Mouse (Mus musculus): ENCODE data around the gene Hmgb1. TPM values are rescaled to one million over a fixed set of nuclear protein-coding genes. Genes with fewer than 3 reads are reported as not detected.

The Hmgb1 gene
- total RNA-seq, 4 experiments from 2014 or later: 77.8 to 97.3 (median 89.0) TPM

GRCm38 (mm10) chr5:149104096-149104725 is 80.1 kb downstream of the Hmgb1 start:
- no peak for DNase-seq (ENCODE audit: low spot score)

- no peak for DNase-seq (ENCODE audit: low spot score)
Measured at GRCm38 (mm10) chr5:149101869-149102268, 82.4 kb downstream of the Hmgb1 start.

GRCm38 (mm10) chr5:149100091-149100490 is 84.2 kb downstream of the Hmgb1 start:
- DNase-seq (ENCODE audit: low spot score): no peak

- DNase-seq (ENCODE audit: low spot score): no peak
Measured at GRCm38 (mm10) chr5:149099009-149099408, 85.3 kb downstream of the Hmgb1 start.

GRCm38 (mm10) chr5:149097841-149098240 is 86.4 kb downstream of the Hmgb1 start:
- no peak for DNase-seq (ENCODE audit: low spot score)

GRCm38 (mm10) chr5:149096284-149096683 is 88.0 kb downstream of the Hmgb1 start:
- DNase-seq (ENCODE audit: low spot score): no peak

GRCm38 (mm10) chr5:149092926-149093325 is 91.4 kb downstream of the Hmgb1 start:
- DNase-seq (ENCODE audit: low spot score): no peak

GRCm38 (mm10) chr5:149092526-149092925 is 91.8 kb downstream of the Hmgb1 start:
- DNase-seq (ENCODE audit: low spot score): no peak

GRCm38 (mm10) chr5:149091256-149091655 is 93.0 kb downstream of the Hmgb1 start:
- DNase-seq (ENCODE audit: low spot score): no peak

GRCm38 (mm10) chr5:149089860-149090259 is 94.4 kb downstream of the Hmgb1 start:
- DNase-seq (ENCODE audit: low spot score): no peak

GRCm38 (mm10) chr5:149089456-149089855 is 94.8 kb downstream of the Hmgb1 start:
- no peak for DNase-seq (ENCODE audit: low spot score)

- DNase-seq (ENCODE audit: low spot score): no peak
Measured at GRCm38 (mm10) chr5:149088891-149089290, 95.4 kb downstream of the Hmgb1 start.

GRCm38 (mm10) chr5:149088149-149088548 is 96.1 kb downstream of the Hmgb1 start:
- no peak for DNase-seq (ENCODE audit: low spot score)

GRCm38 (mm10) chr5:149086382-149087244 is 97.7 kb downstream of the Hmgb1 start:
- DNase-seq (ENCODE audit: low spot score): no peak

- DNase-seq (ENCODE audit: low spot score): no peak
Measured at GRCm38 (mm10) chr5:149080466-149080865, 103.8 kb downstream of the Hmgb1 start.

- DNase-seq (ENCODE audit: low spot score): no peak
Measured at GRCm38 (mm10) chr5:149079758-149080150, 104.5 kb downstream of the Hmgb1 start.

GRCm38 (mm10) chr5:149079018-149079757 is 105.1 kb downstream of the Hmgb1 start:
- DNase-seq (ENCODE audit: low spot score): no peak

GRCm38 (mm10) chr5:149077136-149077535 is 107.2 kb downstream of the Hmgb1 start:
- DNase-seq (ENCODE audit: low spot score): no peak

- no peak for DNase-seq (ENCODE audit: low spot score)
Measured at GRCm38 (mm10) chr5:149071546-149071945, 112.7 kb downstream of the Hmgb1 start.

- no peak for DNase-seq (ENCODE audit: low spot score)
Measured at GRCm38 (mm10) chr5:149068745-149069144, 115.5 kb downstream of the Hmgb1 start.

- no peak for DNase-seq (ENCODE audit: low spot score)
Measured at GRCm38 (mm10) chr5:149068247-149068740, 116.0 kb downstream of the Hmgb1 start.

- no peak for DNase-seq (ENCODE audit: low spot score)
Measured at GRCm38 (mm10) chr5:149067501-149067961, 116.8 kb downstream of the Hmgb1 start.
